Mouse (Mus musculus): ENCODE results near the gene Nectin2. TPM values are rescaled to one million over a fixed set of nuclear protein-coding genes. Genes with fewer than 3 reads are reported as not detected.
"Not testable (repeated sequence)": the region's sequence is repeated elsewhere in the genome, so short reads cannot be mapped to it uniquely, and the experiment has no call there.

Gene Nectin2
- 69.1 and 71.8 TPM in 2 replicates for polyA plus RNA-seq (2012; rRNA removed)

DNA sequence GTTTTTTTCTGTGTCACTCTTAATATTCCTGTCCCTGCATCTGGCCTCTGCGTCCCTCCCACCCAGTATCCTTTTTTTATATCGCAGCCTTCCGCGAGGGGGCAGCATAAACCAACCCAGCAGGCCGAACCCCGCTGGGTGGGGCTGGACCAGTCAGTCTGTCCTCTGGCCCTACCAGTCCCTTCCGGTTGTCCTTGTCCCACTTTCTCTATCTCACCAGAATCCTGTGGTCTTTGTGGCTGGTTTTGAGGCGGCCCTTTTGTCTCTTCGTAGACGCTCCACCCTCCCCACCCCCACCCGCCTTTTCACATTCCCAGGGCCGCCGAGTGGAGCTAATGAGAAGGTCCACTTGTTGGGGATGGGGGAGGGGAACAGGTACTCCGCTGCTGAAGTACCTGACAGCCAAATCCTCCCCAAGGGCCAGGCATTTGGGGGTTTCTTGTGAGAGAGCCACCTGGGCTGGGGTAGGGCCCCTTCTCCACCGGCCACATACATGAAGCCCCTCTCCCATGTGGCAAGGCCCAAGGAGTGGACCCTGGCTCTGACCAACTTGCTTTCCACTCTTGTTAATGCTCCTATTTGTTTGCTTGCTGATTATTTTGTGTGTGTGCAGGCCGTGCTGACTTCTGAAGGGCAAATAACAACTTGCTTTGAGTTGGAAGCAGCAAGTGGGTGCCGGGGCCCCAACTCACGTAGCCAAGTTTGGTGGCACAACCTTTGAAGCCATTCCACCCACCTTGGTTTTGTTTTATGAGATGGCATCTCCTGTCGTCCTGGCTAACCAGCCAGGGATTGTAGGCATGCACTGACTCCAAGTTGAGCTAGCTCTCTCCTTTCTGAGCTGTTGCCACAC lies at the start of gene Nectin2:
TSS of gene Nectin2 (minus strand) at position 267 of the 853 bp plus-strand sequence.
- Histone ChIP-seq H3K27me3 (ENCODE audit: control insufficient read depth, insufficient read depth, low read length) (no peaks in the 10 kb centered on the region), H3K4me3 (ENCODE audit: control insufficient read depth, low read depth, low read length) (peak within 1 kb of the TSS; percentile 85), H3K4me1 (ENCODE audit: control insufficient read depth, insufficient read depth, low read length) (peaks cover 40% of the 10 kb centered on the region), H3K36me3 (ENCODE audit: control insufficient read depth, insufficient read depth, low read length) (no peaks in the 10 kb centered on the region), H3K27ac (ENCODE audit: control insufficient read depth, insufficient read depth, low read depth, low read length) (peak within 1 kb of the TSS; percentile 50)
- TF ChIP-seq CTCF (IDR thresholded peaks at IDR 0.05; ENCODE audit: control insufficient read depth, insufficient read depth, insufficient replicate concordance, low read depth, low read length) = peak; percentile 67; the same call in 1 of the 2 replicates
- TF ChIP-seq POLR2A (IDR thresholded peaks at IDR 0.05; ENCODE audit: control insufficient read depth, low read depth, low read length) = no peak

DNA sequence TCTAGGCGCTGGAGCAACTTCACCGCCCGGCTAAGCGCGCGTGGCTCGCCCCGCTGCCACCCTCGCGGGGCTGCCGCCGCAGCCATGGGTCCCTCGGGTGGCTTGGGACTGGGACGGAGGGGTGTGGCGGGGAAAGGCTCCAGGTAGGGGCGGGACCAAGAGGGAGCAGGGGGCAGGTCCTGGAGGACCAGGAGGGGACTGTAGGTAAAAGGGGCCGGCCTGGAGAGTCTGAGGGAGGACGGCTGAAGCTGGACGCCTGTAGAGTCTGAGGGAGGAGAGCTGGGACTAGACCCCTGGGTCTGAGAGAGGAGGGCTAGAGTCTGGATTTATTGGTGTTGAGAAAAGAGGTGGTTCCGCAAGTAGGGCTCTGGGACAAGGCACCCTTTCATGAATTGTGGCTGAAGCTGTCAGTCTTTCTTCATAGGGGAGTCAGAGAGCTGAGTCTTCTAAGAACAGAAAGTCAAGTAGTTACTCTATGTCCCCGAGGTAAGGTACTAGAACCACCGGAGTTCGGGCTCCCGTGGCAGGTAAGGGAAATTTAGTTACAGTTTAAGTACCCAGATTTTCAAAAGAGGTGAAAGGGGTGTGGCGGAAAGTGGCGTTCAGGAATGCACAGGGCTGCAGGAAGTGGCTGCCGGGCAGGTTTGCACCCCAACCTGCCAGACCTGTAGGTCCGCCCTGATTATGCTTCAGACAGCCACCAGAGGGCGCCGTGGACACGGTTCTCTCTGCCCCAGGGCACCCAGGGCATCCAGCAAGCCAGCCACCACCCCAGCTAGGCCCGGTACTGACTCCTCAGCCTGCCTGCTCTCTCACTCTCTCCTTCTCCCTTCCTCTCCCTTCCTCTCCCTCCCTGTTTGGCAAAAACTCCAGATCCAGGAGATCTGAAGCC lies 46.7 kb upstream of the Nectin2 start, which contains the start of gene Cblc:
TSS of gene Cblc (minus strand) at position 113 of the 892 bp plus-strand sequence.
- H3K36me3 ChIP-seq (ENCODE audit: control insufficient read depth, insufficient read depth, low read length) = no peaks in the 10 kb centered on the region
- peaks cover 5% of the 10 kb centered on the region for H3K4me1 ChIP-seq (ENCODE audit: control insufficient read depth, insufficient read depth, low read length)
- no peak within 1 kb of the TSS for H3K4me3 ChIP-seq (ENCODE audit: control insufficient read depth, low read depth, low read length)
- no peak within 1 kb of the TSS for H3K27ac ChIP-seq (ENCODE audit: control insufficient read depth, insufficient read depth, low read depth, low read length)
- TF ChIP-seq POLR2A (IDR thresholded peaks at IDR 0.05; ENCODE audit: control insufficient read depth, low read depth, low read length) (no peak), CTCF (IDR thresholded peaks at IDR 0.05; ENCODE audit: control insufficient read depth, insufficient read depth, insufficient replicate concordance, low read depth, low read length) (peak; percentile 95)
- no peaks in the 10 kb centered on the region; the same call in 1 of the 2 replicates for H3K27me3 ChIP-seq (ENCODE audit: control insufficient read depth, insufficient read depth, low read length)

DNA sequence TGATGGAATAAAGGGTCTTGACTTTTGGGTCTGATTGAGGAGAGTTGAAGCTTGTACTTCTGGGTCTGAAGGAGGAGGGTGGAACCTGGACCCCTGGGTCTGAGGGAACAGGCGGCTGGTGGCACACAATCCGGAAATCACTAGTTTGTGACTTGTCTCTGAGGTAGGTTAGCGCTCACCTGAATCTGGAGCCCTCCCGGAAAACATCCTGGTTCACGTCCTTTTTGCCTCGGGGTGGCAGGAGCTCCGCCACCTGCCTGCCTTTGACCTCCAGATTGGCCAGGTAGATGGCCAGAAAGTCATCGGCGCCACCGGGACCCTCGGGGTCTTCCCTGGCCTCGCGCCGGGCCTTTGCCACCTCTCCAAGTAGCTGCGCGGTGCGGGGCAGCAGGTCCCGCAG lies 46.0 kb upstream of the Nectin2 start:
- no peak for TF ChIP-seq CTCF (IDR thresholded peaks at IDR 0.05; ENCODE audit: control insufficient read depth, insufficient read depth, insufficient replicate concordance, low read depth, low read length)
- no peak for TF ChIP-seq POLR2A (IDR thresholded peaks at IDR 0.05; ENCODE audit: control insufficient read depth, low read depth, low read length)
- Histone ChIP-seq H3K4me3 (ENCODE audit: control insufficient read depth, low read depth, low read length) (no peak overlapping the region), H3K27ac (ENCODE audit: control insufficient read depth, insufficient read depth, low read depth, low read length) (no peak overlapping the region)

DNA sequence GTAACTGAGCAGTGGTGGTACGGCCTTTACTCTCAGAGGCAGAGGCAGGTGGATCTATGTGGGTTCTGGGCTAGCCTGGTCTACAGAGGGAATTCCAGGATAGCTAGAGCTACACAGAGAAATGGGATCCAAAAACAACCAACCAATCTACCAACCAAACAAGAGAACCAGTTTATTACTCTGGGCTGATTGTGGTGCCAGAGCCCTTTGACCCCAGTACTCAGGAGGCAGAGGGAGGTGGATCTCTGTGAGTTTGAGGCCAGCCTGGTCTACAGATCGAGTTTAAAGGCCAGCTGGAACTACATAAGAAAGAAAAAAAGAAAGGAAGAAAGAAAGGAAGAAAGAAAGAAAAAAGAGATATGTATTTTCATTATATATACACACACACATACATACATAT lies 45.0 kb upstream of the Nectin2 start:
- no peak overlapping the region for H3K27ac ChIP-seq (ENCODE audit: control insufficient read depth, insufficient read depth, low read depth, low read length)
- TF ChIP-seq CTCF (IDR thresholded peaks at IDR 0.05; ENCODE audit: control insufficient read depth, insufficient read depth, insufficient replicate concordance, low read depth, low read length) (no peak), POLR2A (IDR thresholded peaks at IDR 0.05; ENCODE audit: control insufficient read depth, low read depth, low read length) (no peak)
- no peaks in the 10 kb centered on the region; the same call in 1 of the 2 replicates for H3K27me3 ChIP-seq (ENCODE audit: control insufficient read depth, insufficient read depth, low read length)
- no peaks in the 10 kb centered on the region for H3K36me3 ChIP-seq (ENCODE audit: control insufficient read depth, insufficient read depth, low read length)
- no peak overlapping the region for H3K4me3 ChIP-seq (ENCODE audit: control insufficient read depth, low read depth, low read length)
- peaks cover 5% of the 10 kb centered on the region for H3K4me1 ChIP-seq (ENCODE audit: control insufficient read depth, insufficient read depth, low read length)

More for the DNA sequence above, 46.0 kb upstream of the Nectin2 start:
- Histone ChIP-seq H3K27me3 (ENCODE audit: control insufficient read depth, insufficient read depth, low read length) (no peaks in the 10 kb centered on the region; the same call in 1 of the 2 replicates), H3K4me1 (ENCODE audit: control insufficient read depth, insufficient read depth, low read length) (peaks cover 5% of the 10 kb centered on the region), H3K36me3 (ENCODE audit: control insufficient read depth, insufficient read depth, low read length) (no peaks in the 10 kb centered on the region)

DNA sequence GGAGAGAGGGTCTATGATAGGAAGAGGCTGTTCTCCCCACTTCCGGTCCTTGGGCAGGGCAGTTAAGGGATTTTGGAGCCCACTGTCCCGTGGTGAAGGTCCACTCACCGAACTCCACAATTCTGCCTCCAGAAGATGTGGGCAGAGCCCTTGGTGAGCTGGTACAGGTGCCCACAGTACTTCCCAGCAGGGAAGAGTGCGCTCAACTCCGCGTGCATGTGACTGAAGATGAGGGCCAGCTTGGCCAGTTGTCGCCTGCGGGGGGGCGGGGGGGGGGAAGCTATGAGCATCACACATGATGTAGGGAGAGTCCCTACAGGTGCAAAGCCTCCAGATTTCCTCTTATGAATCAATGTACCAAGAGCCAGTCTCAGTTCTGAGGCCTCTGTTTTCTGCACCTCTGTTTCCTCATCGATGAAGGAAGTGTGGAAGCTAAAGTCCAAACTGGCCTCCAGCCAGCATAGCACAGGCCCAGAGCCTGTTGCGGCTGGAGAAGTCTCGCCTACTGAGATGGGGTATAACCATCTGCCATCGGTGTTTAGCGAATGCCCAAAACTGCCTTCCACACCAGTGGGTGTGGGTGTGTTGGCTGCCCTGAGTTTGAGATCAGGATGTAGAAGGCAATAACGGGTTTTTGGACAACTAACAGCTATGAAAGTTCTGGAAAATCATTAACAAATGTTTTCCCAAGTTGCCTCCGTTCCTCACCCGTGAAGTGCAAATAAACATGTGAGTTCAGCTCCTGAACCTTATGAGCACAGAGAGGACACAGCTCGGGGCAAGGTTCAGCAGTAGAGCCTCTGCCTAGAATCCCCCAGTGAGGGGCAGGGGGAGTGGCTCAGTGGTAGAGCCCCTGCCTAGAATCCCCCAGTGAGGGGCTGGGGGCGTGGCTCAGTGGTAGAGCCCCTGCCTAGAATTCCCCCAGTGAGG lies 42.7 kb upstream of the Nectin2 start:
- Histone ChIP-seq H3K36me3 (ENCODE audit: control insufficient read depth, insufficient read depth, low read length) (no peaks in the 10 kb centered on the region), H3K4me1 (ENCODE audit: control insufficient read depth, insufficient read depth, low read length) (peaks cover 8% of the 10 kb centered on the region), H3K27me3 (ENCODE audit: control insufficient read depth, insufficient read depth, low read length) (no peaks in the 10 kb centered on the region; the same call in 1 of the 2 replicates), H3K4me3 (ENCODE audit: control insufficient read depth, low read depth, low read length) (no peak overlapping the region), H3K27ac (ENCODE audit: control insufficient read depth, insufficient read depth, low read depth, low read length) (no peak overlapping the region)
- no peak for TF ChIP-seq POLR2A (IDR thresholded peaks at IDR 0.05; ENCODE audit: control insufficient read depth, low read depth, low read length)
- no peak for TF ChIP-seq CTCF (IDR thresholded peaks at IDR 0.05; ENCODE audit: control insufficient read depth, insufficient read depth, insufficient replicate concordance, low read depth, low read length)

DNA sequence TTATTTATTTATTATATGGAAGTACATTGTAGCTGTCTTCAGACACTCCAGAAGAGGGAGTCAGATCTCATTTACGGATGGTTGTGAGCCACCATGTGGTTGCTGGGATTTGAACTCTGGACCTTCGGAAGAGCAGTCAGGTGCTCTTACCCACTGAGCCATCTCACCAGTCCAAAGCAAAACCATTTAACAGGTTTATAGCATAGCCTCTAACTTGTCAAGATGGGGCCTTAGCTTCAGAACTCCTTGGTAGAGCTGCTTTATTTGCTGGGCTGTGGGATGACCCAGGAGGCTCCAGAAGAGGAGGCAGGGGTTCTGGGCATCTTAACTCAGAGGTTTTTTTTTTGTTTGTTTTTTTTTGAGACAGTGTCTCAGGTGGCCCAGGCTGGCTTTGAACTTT lies 41.2 kb upstream of the Nectin2 start:
- not testable (repeated sequence) for H3K4me1 ChIP-seq (ENCODE audit: control insufficient read depth, insufficient read depth, low read length); H3K4me3 ChIP-seq (ENCODE audit: control insufficient read depth, low read depth, low read length); H3K36me3 ChIP-seq (ENCODE audit: control insufficient read depth, insufficient read depth, low read length); H3K27me3 ChIP-seq (ENCODE audit: control insufficient read depth, insufficient read depth, low read length); H3K27ac ChIP-seq (ENCODE audit: control insufficient read depth, insufficient read depth, low read depth, low read length)

Data from testis, adult 2 months (tissue).